8 mouse cellular contexts compared by ENCODE assay signal in the genomic region with DNA sequence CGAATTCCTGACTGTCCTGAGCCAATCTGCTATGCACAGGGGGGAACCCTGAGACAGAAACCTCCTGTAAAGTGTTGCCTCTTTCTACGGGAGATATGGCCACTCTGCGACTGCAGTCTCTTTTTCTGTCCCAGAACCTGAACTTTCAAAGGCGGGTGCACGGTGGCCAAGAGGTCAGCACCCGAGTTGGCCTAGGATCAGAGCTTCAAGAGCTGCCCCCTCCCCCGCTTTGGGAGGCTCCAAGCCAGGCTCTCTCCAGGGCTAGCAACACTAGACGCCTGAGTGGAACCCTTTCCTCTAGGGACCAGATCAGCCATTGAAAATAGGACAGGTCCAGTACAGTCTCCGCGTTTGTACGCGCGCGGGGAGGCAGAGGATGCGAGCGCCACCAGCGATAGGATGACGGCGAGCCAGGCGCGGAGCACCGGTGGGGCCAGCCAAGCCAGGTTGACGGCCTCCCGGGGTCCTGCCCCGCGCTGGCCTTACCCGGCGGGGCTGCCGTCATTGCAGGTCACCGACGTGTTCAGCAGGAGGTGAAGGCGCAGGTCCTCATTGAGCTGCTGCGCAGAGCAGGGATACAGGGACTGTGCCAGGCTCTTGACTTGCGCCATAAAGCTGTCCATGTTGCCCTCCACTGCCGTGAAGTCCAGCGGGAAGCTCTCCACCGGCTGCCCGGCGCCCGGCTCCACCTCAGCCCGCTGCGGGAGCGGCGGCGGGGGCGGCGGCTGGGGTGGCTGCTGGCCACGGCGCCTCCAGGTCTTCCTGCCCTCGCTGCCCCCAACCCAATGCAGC. TPM values are rescaled to one million over a fixed set of nuclear protein-coding genes. Genes with fewer than 3 reads are reported as not detected.
DNase-seq lines count a peak whose midpoint lies in the region; ATAC-seq and TF ChIP-seq lines count a peak whose summit lies in the region.

No protein-coding gene starts in this region.

- WGBS in heart, adult 2 months, result 4% methylated on average over 49 of the region's 50 CpGs
- WGBS in intestine, embryonic 16.5 days, result 2% methylated on average over 39 of the region's 50 CpGs

- TF ChIP-seq CTCF in heart, adult 2 months (IDR thresholded peaks at IDR 0.05), result no peak
- no peak for TF ChIP-seq CTCF in bone marrow macrophage, adult 2 months (IDR thresholded peaks at IDR 0.05; ENCODE audit: low read depth, low read length)

- TF ChIP-seq POLR2A in heart, adult 2 months (IDR thresholded peaks at IDR 0.05; ENCODE audit: insufficient read depth, low read depth, low read length), result no peak
- TF ChIP-seq POLR2A in bone marrow macrophage, adult 2 months (IDR thresholded peaks at IDR 0.05; ENCODE audit: borderline replicate concordance, low read depth, low read length), result no peak

- H3K4me3 ChIP-seq in heart, adult 2 months, result peak overlapping the region; percentile 42
- peak overlapping the region; percentile 43 for H3K4me3 ChIP-seq in bone marrow macrophage, adult 2 months (ENCODE audit: insufficient read depth, low read length)
- peak overlapping the region; percentile 49 for H3K4me3 ChIP-seq in intestine, embryonic 16.5 days (ENCODE audit: low read length)
- peak overlapping the region; percentile 91 for H3K4me3 ChIP-seq in megakaryocyte, embryonic 14.5 days (replicated peaks)

- peak in 1 of 2 experiments; percentile 35 for DNase-seq in heart, adult 2 months
- no peak for DNase-seq in heart, postnatal 36 days
- DNase-seq in urinary bladder, postnatal 10 days (ENCODE audit: low spot score), result no peak
- DNase-seq in layer of hippocampus, adult 9-10 months (ENCODE audit: low spot score), result no peak
- DNase-seq in frontal cortex, adult 2 months (ENCODE audit: extremely low spot score in 1 of 2, low spot score in 1 of 2), result no peak

- H3K27ac ChIP-seq in heart, adult 2 months, result no peak overlapping the region
- H3K27ac ChIP-seq in bone marrow macrophage, adult 2 months (ENCODE audit: insufficient read depth, low read depth, low read length), result no peak overlapping the region
- H3K27ac ChIP-seq in intestine, embryonic 16.5 days (ENCODE audit: low read length), result no peak overlapping the region

- peak overlapping the region; percentile 10; the same call in 1 of the 2 replicates for H3K9ac ChIP-seq in heart, adult 2 months (ENCODE audit: low read depth, low read length)
- H3K9ac ChIP-seq in intestine, embryonic 16.5 days (ENCODE audit: low read depth, low read length), result peak overlapping the region; percentile 48

- H3K4me1 ChIP-seq in heart, adult 2 months (ENCODE audit: control insufficient read depth, insufficient read depth, low read length), result peaks cover 1% of the 10 kb centered on the region; the same call in 1 of the 2 replicates
- H3K4me1 ChIP-seq in bone marrow macrophage, adult 2 months (ENCODE audit: control insufficient read depth, insufficient read depth, low read length), result no peaks in the 10 kb centered on the region
- peaks cover 23% of the 10 kb centered on the region for H3K4me1 ChIP-seq in intestine, embryonic 16.5 days (ENCODE audit: control insufficient read depth, insufficient read depth, low read length)
- H3K4me1 ChIP-seq in megakaryocyte, embryonic 14.5 days, result peaks cover 41% of the 10 kb centered on the region

- ATAC-seq in intestine, embryonic 16.5 days, result 0 out of 2 replicates have a peak, but pooled peaks have one; percentile 19

- H3K27me3 ChIP-seq in heart, adult 2 months (ENCODE audit: control insufficient read depth, insufficient read depth, low read length), result peaks cover 23% of the 10 kb centered on the region
- peaks cover 75% of the 10 kb centered on the region for H3K27me3 ChIP-seq in intestine, embryonic 16.5 days (replicated peaks; ENCODE audit: control insufficient read depth, insufficient read depth, low read length)
- H3K27me3 ChIP-seq in megakaryocyte, embryonic 14.5 days (replicated peaks), result peaks cover 95% of the 10 kb centered on the region

- no peaks in the 10 kb centered on the region for H3K79me2 ChIP-seq in heart, adult 2 months (replicated peaks; ENCODE audit: control insufficient read depth, insufficient read depth, low read length)

- intact Hi-C loops in heart, adult 2 months (cut with DNase I), result loop anchor here (1.0 to 2.0 kb wide), 3 partner anchors 19 to 117 kb away; no protein-coding TSS in a partner anchor
- intact Hi-C loops in heart, postnatal 36 days (cut with DNase I), result loop anchor here (1.0 to 2.0 kb wide), 2 partner anchors 53 to 117 kb away; no protein-coding TSS in a partner anchor

- no peaks in the 10 kb centered on the region for H3K9me3 ChIP-seq in intestine, embryonic 16.5 days (ENCODE audit: control insufficient read depth, low read length)
- H3K9me3 ChIP-seq in megakaryocyte, embryonic 14.5 days, result no peaks in the 10 kb centered on the region

- H3K4me2 ChIP-seq in intestine, embryonic 16.5 days (ENCODE audit: low read depth, low read length), result peak overlapping the region; percentile 87

- TF ChIP-seq EP300 in heart, adult 2 months (IDR thresholded peaks at IDR 0.05; ENCODE audit: insufficient read depth, low read depth, low read length), result no peak

- no peaks in the 10 kb centered on the region for H3K36me3 ChIP-seq in heart, adult 2 months (ENCODE audit: control insufficient read depth, insufficient read depth, low read length)
- no peaks in the 10 kb centered on the region for H3K36me3 ChIP-seq in intestine, embryonic 16.5 days (ENCODE audit: control insufficient read depth, insufficient read depth, low read length)
- H3K36me3 ChIP-seq in megakaryocyte, embryonic 14.5 days (replicated peaks; ENCODE audit: low read length), result no peaks in the 10 kb centered on the region

RNA-seq across cellular contexts. Expression of a gene that starts 1.3 kb away (rescaled TPM):
- total RNA-seq in heart, adult 2 months (2021), result under 1 TPM in 1 of 2 experiments, not detected in 1; 0.23 TPM
- 0.18 and 0.35 TPM in 2 replicates for polyA plus RNA-seq in heart, adult 2 months (2012; rRNA removed)
- total RNA-seq in heart, postnatal 36 days (2021), result not detected
- not detected in 2 replicates for polyA plus RNA-seq in bone marrow macrophage, adult 2 months (2012; ENCODE audit: insufficient read depth, insufficient read length, missing spikeins)
- 0.54 and 1.0 TPM in 2 replicates for polyA plus RNA-seq in intestine, embryonic 16.5 days (2015; fragmentation: Nextera tagmentation; extraction: Ambion mirVana)
- polyA plus RNA-seq in megakaryocyte, embryonic 14.5 days (2012; ENCODE audit: insufficient read depth, low replicate concordance), result 0.46 TPM in 1 of 2 replicates, not detected in the other
- polyA plus RNA-seq in frontal cortex, adult 2 months (2012; rRNA removed), result 8.4 and 8.6 TPM in 2 replicates

RNA-seq across cellular contexts. Expression of a gene that starts 11.7 kb away (rescaled TPM):
- total RNA-seq in heart, adult 2 months (2021), result 10 to 100 TPM; 77.6 to 87.3 TPM
- polyA plus RNA-seq in heart, adult 2 months (2012; rRNA removed), result 55.1 and 68.3 TPM in 2 replicates
- 10 to 100 TPM; 76.1 to 78.1 TPM for total RNA-seq in heart, postnatal 36 days (2021)
- not detected in 2 replicates for polyA plus RNA-seq in bone marrow macrophage, adult 2 months (2012; ENCODE audit: insufficient read depth, insufficient read length, missing spikeins)
- polyA plus RNA-seq in intestine, embryonic 16.5 days (2015; fragmentation: Nextera tagmentation; extraction: Ambion mirVana), result 0.26 TPM in 1 of 2 replicates, not detected in the other
- polyA plus RNA-seq in megakaryocyte, embryonic 14.5 days (2012; ENCODE audit: insufficient read depth, low replicate concordance), result 0.44 TPM in 1 of 2 replicates, not detected in the other
- polyA plus RNA-seq in frontal cortex, adult 2 months (2012; rRNA removed), result 4.7 and 5.6 TPM in 2 replicates

RNA-seq across cellular contexts. Expression of a gene that starts 13.1 kb away (rescaled TPM):
- total RNA-seq in heart, adult 2 months (2021), result 10 to 100 TPM; 35.2 to 38.3 TPM
- 38.4 and 38.6 TPM in 2 replicates for polyA plus RNA-seq in heart, adult 2 months (2012; rRNA removed)
- 10 to 100 TPM; 42.2 to 43.0 TPM for total RNA-seq in heart, postnatal 36 days (2021)
- 42.8 and 50.5 TPM in 2 replicates for polyA plus RNA-seq in bone marrow macrophage, adult 2 months (2012; ENCODE audit: insufficient read depth, insufficient read length, missing spikeins)
- 108 and 111 TPM in 2 replicates for polyA plus RNA-seq in intestine, embryonic 16.5 days (2015; fragmentation: Nextera tagmentation; extraction: Ambion mirVana)
- 237 and 458 TPM in 2 replicates for polyA plus RNA-seq in megakaryocyte, embryonic 14.5 days (2012; ENCODE audit: insufficient read depth, low replicate concordance)
- polyA plus RNA-seq in frontal cortex, adult 2 months (2012; rRNA removed), result 45.1 and 51.8 TPM in 2 replicates

RNA-seq across cellular contexts. Expression of a gene that starts 16.1 kb away (rescaled TPM):
- 1 to 10 TPM in 1 of 2 experiments, under 1 TPM in 1; 0.81 to 1.2 TPM for total RNA-seq in heart, adult 2 months (2021)
- polyA plus RNA-seq in heart, adult 2 months (2012; rRNA removed), result 3.9 and 4.9 TPM in 2 replicates
- 1 to 10 TPM; 1.2 to 1.3 TPM for total RNA-seq in heart, postnatal 36 days (2021)
- polyA plus RNA-seq in bone marrow macrophage, adult 2 months (2012; ENCODE audit: insufficient read depth, insufficient read length, missing spikeins), result 0.61 and 0.78 TPM in 2 replicates
- polyA plus RNA-seq in intestine, embryonic 16.5 days (2015; fragmentation: Nextera tagmentation; extraction: Ambion mirVana), result 24.8 and 26.6 TPM in 2 replicates
- 3.6 and 7.7 TPM in 2 replicates for polyA plus RNA-seq in megakaryocyte, embryonic 14.5 days (2012; ENCODE audit: insufficient read depth, low replicate concordance)
- polyA plus RNA-seq in frontal cortex, adult 2 months (2012; rRNA removed), result 3.2 and 3.7 TPM in 2 replicates

RNA-seq across cellular contexts. Expression of a gene that starts 26.3 kb away (rescaled TPM):
- total RNA-seq in heart, adult 2 months (2021), result 10 to 100 TPM; 35.7 to 45.2 TPM
- polyA plus RNA-seq in heart, adult 2 months (2012; rRNA removed), result 32.8 and 37.2 TPM in 2 replicates
- total RNA-seq in heart, postnatal 36 days (2021), result 10 to 100 TPM; 39.3 to 43.8 TPM
- 76.0 and 77.5 TPM in 2 replicates for polyA plus RNA-seq in bone marrow macrophage, adult 2 months (2012; ENCODE audit: insufficient read depth, insufficient read length, missing spikeins)
- 16.3 and 16.9 TPM in 2 replicates for polyA plus RNA-seq in intestine, embryonic 16.5 days (2015; fragmentation: Nextera tagmentation; extraction: Ambion mirVana)
- 59.5 and 102 TPM in 2 replicates for polyA plus RNA-seq in megakaryocyte, embryonic 14.5 days (2012; ENCODE audit: insufficient read depth, low replicate concordance)
- polyA plus RNA-seq in frontal cortex, adult 2 months (2012; rRNA removed), result 79.9 and 84.5 TPM in 2 replicates
